20 mouse cellular contexts compared by ENCODE assay signal in genomic region chr1:178217157-178217556, GRCm38 (mm10). TPM values are rescaled to one million over a fixed set of nuclear protein-coding genes. Genes with fewer than 3 reads are reported as not detected.
A peak's percentile ranks its signal among the peaks of the same experiment; 100 is the strongest.
DNase-seq lines count a peak whose midpoint lies in the region; ATAC-seq and TF ChIP-seq lines count a peak whose summit lies in the region.
"Had no signal": no experiment of that assay in that cellular context is flagged by ENCODE, and none has a peak within 500 bp of the region (broad histone marks: within the 10 kb centered on the region; RNA-seq: fewer than 3 reads in every experiment).

No protein-coding gene starts in this region.

- no peak for TF ChIP-seq CTCF in kidney, postnatal 0 days (IDR thresholded peaks at IDR 0.05; ENCODE audit: low read depth)
- no peak for TF ChIP-seq CTCF in Patski (IDR thresholded peaks at IDR 0.05)

- no peak overlapping the region for H3K9ac ChIP-seq in kidney, postnatal 0 days (ENCODE audit: low read depth, low read length)
- H3K9ac ChIP-seq in kidney, embryonic 14.5 days (ENCODE audit: low read depth, low read length), result no peak overlapping the region
- H3K9ac ChIP-seq in forebrain, embryonic 14.5 days (ENCODE audit: low read length), result no peak overlapping the region
- H3K9ac ChIP-seq: embryonic facial prominence, embryonic 13.5 days; forebrain, embryonic 13.5 days; hindbrain, embryonic 12.5 days had no signal

- CTCF ChIA-PET in Patski (lab: Charles Lee), result interaction anchor here (1.4 kb wide), 1 partner anchor 10 kb away, joined by 4 read pairs; no protein-coding TSS in a partner anchor

- H3K9me3 ChIP-seq in kidney, postnatal 0 days (replicated peaks; ENCODE audit: low read length), result no peaks in the 10 kb centered on the region
- no peaks in the 10 kb centered on the region for H3K9me3 ChIP-seq in kidney, embryonic 14.5 days (ENCODE audit: control insufficient read depth, low read length)
- H3K9me3 ChIP-seq in forebrain, embryonic 14.5 days (replicated peaks; ENCODE audit: control insufficient read depth, low read length), result no peaks in the 10 kb centered on the region
- H3K9me3 ChIP-seq in midbrain, embryonic 10.5 days (replicated peaks), result no peaks in the 10 kb centered on the region
- H3K9me3 ChIP-seq: embryonic facial prominence, embryonic 13.5 days; forebrain, embryonic 13.5 days; heart, embryonic 10.5 days; hindbrain, embryonic 12.5 days had no signal

- peak; percentile 57 for DNase-seq in kidney, postnatal 0 days (ENCODE audit: low spot score)
- peak; percentile 53 for DNase-seq in 416B (ENCODE audit: low read depth)
- DNase-seq in Patski (ENCODE audit: low read depth, low spot score), result peak; percentile 10
- no peak for DNase-seq in forebrain, embryonic 14.5 days (ENCODE audit: low spot score)
- DNase-seq in midbrain, embryonic 10.5 days (ENCODE audit: low spot score), result no peak
- DNase-seq: adrenal gland, postnatal 10 days; cerebellum, adult 11 months; cerebellum, adult 8-10 months; cerebellum, postnatal 25 days; heart, adult 18-20 months; heart, postnatal 10 days; heart, postnatal 4 days had no signal

- H3K36me3 ChIP-seq in kidney, postnatal 0 days (ENCODE audit: insufficient read depth, low read length), result no peaks in the 10 kb centered on the region
- H3K36me3 ChIP-seq in kidney, embryonic 14.5 days (ENCODE audit: control insufficient read depth, insufficient read depth, low read length), result no peaks in the 10 kb centered on the region
- H3K36me3 ChIP-seq in forebrain, embryonic 14.5 days (ENCODE audit: control insufficient read depth, insufficient read depth, low read length), result no peaks in the 10 kb centered on the region
- no peaks in the 10 kb centered on the region for H3K36me3 ChIP-seq in midbrain, embryonic 10.5 days
- H3K36me3 ChIP-seq: embryonic facial prominence, embryonic 13.5 days; heart, embryonic 10.5 days; hindbrain, embryonic 12.5 days had no signal

- H3K4me2 ChIP-seq in kidney, postnatal 0 days (ENCODE audit: low read length), result no peak overlapping the region
- no peak overlapping the region for H3K4me2 ChIP-seq in kidney, embryonic 14.5 days (replicated peaks; ENCODE audit: low read depth, low read length)
- H3K4me2 ChIP-seq in forebrain, embryonic 14.5 days (ENCODE audit: low read length), result no peak overlapping the region
- H3K4me2 ChIP-seq: embryonic facial prominence, embryonic 13.5 days; forebrain, embryonic 13.5 days; hindbrain, embryonic 12.5 days had no signal

- no peak overlapping the region for H3K27ac ChIP-seq in kidney, postnatal 0 days
- H3K27ac ChIP-seq in kidney, embryonic 14.5 days (ENCODE audit: low read depth, low read length), result no peak overlapping the region
- no peak overlapping the region for H3K27ac ChIP-seq in forebrain, embryonic 14.5 days (ENCODE audit: low read depth, low read length)
- H3K27ac ChIP-seq in midbrain, embryonic 10.5 days (replicated peaks), result no peak overlapping the region
- H3K27ac ChIP-seq: embryonic facial prominence, embryonic 13.5 days; forebrain, embryonic 13.5 days; heart, embryonic 10.5 days; hindbrain, embryonic 12.5 days had no signal

- in situ Hi-C loops in Patski (cut with MboI; ENCODE audit: low pct_unique_long_range_greater_than_20kb), result no loop called here

- POLR2A ChIA-PET in Patski (lab: Charles Lee), result no interaction called here

- H3K4me3 ChIP-seq in kidney, postnatal 0 days (replicated peaks; ENCODE audit: low read depth, low read length), result no peak overlapping the region
- no peak overlapping the region for H3K4me3 ChIP-seq in kidney, embryonic 14.5 days (ENCODE audit: low read length)
- no peak overlapping the region for H3K4me3 ChIP-seq in forebrain, embryonic 14.5 days (ENCODE audit: low read depth, low read length)
- H3K4me3 ChIP-seq in midbrain, embryonic 10.5 days, result no peak overlapping the region
- H3K4me3 ChIP-seq: embryonic facial prominence, embryonic 13.5 days; forebrain, embryonic 13.5 days; heart, embryonic 10.5 days; hindbrain, embryonic 12.5 days had no signal

- H3K27me3 ChIP-seq in kidney, postnatal 0 days (ENCODE audit: insufficient read depth, low read length), result no peaks in the 10 kb centered on the region
- no peaks in the 10 kb centered on the region for H3K27me3 ChIP-seq in kidney, embryonic 14.5 days (ENCODE audit: control insufficient read depth, insufficient read depth, low read length)
- H3K27me3 ChIP-seq in Patski, result no peaks in the 10 kb centered on the region
- H3K27me3 ChIP-seq in forebrain, embryonic 14.5 days (replicated peaks; ENCODE audit: control insufficient read depth, insufficient read depth, low read length), result no peaks in the 10 kb centered on the region
- H3K27me3 ChIP-seq in midbrain, embryonic 10.5 days (ENCODE audit: low read depth, poor library complexity, severe bottlenecking), result no peaks in the 10 kb centered on the region
- H3K27me3 ChIP-seq: CH12.LX; embryonic facial prominence, embryonic 13.5 days; forebrain, embryonic 13.5 days; hindbrain, embryonic 12.5 days had no signal

- ATAC-seq in kidney, postnatal 0 days (replicated peaks; ENCODE audit: low FRiP score, low read depth), result no peak
- no peak for ATAC-seq in kidney, embryonic 14.5 days (ENCODE audit: low FRiP score, low TSS enrichment)
- ATAC-seq in Patski, result peak; percentile 47
- ATAC-seq in forebrain, embryonic 14.5 days, result no peak
- ATAC-seq: forebrain, embryonic 13.5 days; hindbrain, embryonic 16.5 days; inflammation-experienced regulatory T-cells, adult 6 months had no signal

- no peaks in the 10 kb centered on the region for H3K4me1 ChIP-seq in kidney, postnatal 0 days (replicated peaks; ENCODE audit: insufficient read depth, low read length)
- no peaks in the 10 kb centered on the region for H3K4me1 ChIP-seq in kidney, embryonic 14.5 days (ENCODE audit: control insufficient read depth, insufficient read depth, low read length)
- H3K4me1 ChIP-seq in forebrain, embryonic 14.5 days (ENCODE audit: control insufficient read depth, insufficient read depth, low read length), result no peaks in the 10 kb centered on the region
- no peaks in the 10 kb centered on the region for H3K4me1 ChIP-seq in midbrain, embryonic 10.5 days
- H3K4me1 ChIP-seq: forebrain, embryonic 13.5 days; hindbrain, embryonic 12.5 days had no signal

RNA-seq across cellular contexts. Expression of gene Desi2, which starts 29.9 kb away (rescaled TPM):
- 24.2 and 25.4 TPM in 2 replicates for polyA plus RNA-seq in kidney, postnatal 0 days (2015; fragmentation: Nextera tagmentation; extraction: Ambion mirVana)
- 27.7 and 35.1 TPM in 2 replicates for polyA plus RNA-seq in kidney, embryonic 14.5 days (2014; fragmentation: Nextera tagmentation; extraction: Ambion mirVana)
- 17.4 TPM for polyA plus RNA-seq in Patski (2021)
- 10.2 and 14.7 TPM in 2 replicates for polyA plus RNA-seq in forebrain, embryonic 14.5 days (2014; fragmentation: Nextera tagmentation; extraction: Ambion mirVana)
- 15.1 and 18.5 TPM in 2 replicates for polyA plus RNA-seq in midbrain, embryonic 10.5 days (2016; fragmentation: Nextera tagmentation; extraction: Ambion mirVana)

Comparison
In these comparisons a context has a peak if more than half of its experiments do, and no peak if none do; other contexts are left out.
1. DNase-seq: peak in kidney, postnatal 0 days (single experiment), 416B (single experiment) and Patski (single experiment); none in forebrain, embryonic 14.5 days (single experiment) and midbrain, embryonic 10.5 days (single experiment).